Mouse (Mus musculus) heart, adult 18-20 months (tissue): ENCODE results near the gene Tsc1. TPM values are rescaled to one million over a fixed set of nuclear protein-coding genes. Genes with fewer than 3 reads are reported as not detected.

Experiments used
- DNase-seq, 2 experiments: peaks; one replicate each; pipeline ENCODE4 v3.0.0; 2021 to 2022; ENCODE audit warnings: mixed read lengths in 1 of 2
- total RNA-seq, 2 experiments: library from RNA; stranded (reverse); gene quantifications; 2 replicates each; pipeline ENCODE4 v1.2.3; 2021

Gene Tsc1
- total RNA-seq, 2 experiments from 2014 or later: 26.6 to 28.4 TPM

- no peak for DNase-seq
Measured at GRCm38 (mm10) chr2:28643081-28643480, 2.1 kb downstream of the Tsc1 start.

DNA sequence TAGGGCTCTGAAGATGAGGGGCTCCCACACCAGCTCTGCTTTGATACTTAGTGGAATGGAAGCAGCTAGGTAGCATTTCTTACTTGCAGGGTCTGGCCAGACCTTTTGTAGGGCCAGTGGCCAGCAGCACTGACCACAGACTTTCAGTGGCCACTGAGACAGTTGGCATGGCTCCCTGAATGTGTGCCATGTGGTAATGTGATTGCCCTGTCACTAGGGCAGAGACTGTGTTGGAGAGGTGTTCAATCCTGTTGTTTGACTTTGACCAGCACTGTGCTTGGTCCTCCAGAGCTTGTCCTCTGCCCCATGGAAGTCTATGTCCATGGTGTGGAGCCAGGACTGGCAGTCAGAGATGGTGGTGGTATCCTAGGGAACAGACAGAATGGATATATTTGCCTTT, 9.5 kb downstream of the Tsc1 start:
- peak; percentile 14 to 17 for DNase-seq

DNA sequence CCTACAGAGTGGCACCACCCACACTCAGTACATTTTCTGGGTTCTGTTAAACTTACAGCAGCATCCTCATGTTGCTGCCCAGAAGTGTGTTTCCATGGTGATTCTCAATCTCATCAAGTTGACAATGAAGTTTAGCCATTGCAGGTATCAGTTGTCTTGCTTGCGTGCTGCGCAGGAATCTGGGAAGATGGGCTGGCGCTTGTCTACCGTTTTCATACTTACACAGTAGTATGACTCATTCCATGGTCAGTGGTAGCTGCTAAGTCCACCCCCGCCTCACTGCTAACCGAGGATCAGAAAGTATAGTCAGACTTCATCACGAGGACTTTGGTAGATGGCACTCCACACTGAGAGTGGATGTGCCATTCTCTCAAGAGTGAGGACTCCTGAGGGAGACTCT, 12.3 kb downstream of the Tsc1 start:
- DNase-seq: no peak

DNA sequence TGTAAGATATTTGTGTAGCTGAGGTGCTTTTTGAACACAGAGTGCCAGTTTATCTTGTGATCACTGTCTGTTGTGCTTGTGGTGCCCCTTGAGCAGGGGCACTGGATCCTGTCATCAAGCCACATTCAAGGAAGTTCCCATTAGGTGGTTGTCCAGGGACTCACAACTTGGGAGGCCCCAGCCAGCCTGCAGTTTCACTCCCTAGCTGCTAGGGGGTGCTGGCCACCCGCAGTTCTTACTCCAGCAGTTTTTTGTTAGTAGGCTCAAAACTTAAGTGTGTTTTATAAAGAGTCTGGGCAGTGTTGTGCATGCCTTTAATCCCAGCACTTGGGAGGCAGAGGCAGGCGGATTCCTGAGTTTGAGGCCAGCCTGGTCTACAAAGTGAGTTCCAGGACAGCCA, 13.3 kb downstream of the Tsc1 start:
- peak in 1 of 2 experiments; percentile 13 for DNase-seq

DNA sequence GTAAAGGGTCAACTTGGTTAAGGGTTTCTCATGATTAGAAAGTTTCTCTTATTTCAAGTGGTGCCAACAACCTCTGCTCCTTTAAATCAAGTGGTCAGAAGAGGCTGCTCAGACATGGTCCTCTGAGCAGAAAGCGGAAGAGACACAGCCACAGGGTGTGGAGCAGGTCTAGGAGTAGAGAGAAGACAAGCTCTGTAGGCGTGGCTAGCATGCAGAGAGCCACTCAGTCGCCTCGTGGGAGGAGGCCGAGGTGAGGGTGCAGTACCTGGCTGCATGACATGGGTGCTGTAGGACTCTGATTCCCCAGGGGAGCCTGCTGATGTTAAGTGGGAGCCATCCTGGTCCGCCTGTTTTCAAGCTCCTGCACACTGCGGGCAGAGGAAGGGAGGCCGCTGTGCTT, 15.2 kb downstream of the Tsc1 start:
- DNase-seq: no peak

DNA sequence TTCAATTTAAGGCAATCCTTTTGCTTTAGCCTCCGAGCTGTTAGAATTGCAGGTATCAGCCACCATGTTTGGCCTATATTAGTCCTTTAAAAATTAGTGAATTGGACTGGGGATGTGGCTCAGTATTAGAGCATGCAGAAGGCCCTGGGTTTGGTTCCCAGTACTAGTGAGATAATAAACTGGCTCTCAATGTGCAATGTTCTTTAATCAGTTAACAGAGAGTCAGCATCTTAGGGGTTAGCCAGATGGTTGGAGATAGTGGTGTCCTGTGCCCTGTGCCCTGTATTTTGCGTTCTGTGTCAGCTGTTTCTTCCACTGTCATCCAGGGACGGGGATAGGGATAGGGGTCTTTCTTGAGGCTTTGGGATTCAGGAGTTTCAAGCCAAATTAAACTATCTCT, 21.9 kb downstream of the Tsc1 start:
- no peak for DNase-seq

- DNase-seq: no peak
Measured at GRCm38 (mm10) chr2:28665818-28666217, 24.8 kb downstream of the Tsc1 start.

GRCm38 (mm10) chr2:28671438-28671837, 30.4 kb downstream of the Tsc1 start:
- DNase-seq: no peak

DNA sequence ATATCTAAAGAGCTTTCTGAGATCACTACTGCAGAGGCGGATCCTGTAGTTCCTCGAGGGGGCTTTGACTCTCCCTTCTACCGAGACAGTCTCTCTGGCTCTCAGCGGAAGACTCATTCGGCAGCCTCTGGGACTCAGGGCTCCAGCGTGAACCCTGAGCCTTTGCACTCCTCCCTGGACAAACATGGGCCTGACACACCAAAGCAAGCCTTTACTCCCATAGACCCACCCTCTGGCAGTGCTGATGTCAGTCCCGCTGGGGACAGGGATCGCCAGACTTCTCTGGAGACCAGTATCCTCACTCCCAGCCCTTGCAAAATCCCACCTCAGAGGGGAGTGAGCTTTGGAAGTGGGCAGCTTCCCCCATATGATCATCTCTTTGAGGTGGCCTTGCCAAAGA, 35.0 kb downstream of the Tsc1 start:
- DNase-seq: no peak

GRCm38 (mm10) chr2:28680710-28681109, 39.7 kb downstream of the Tsc1 start:
- peak in 1 of 2 experiments; percentile 59 for DNase-seq

DNA sequence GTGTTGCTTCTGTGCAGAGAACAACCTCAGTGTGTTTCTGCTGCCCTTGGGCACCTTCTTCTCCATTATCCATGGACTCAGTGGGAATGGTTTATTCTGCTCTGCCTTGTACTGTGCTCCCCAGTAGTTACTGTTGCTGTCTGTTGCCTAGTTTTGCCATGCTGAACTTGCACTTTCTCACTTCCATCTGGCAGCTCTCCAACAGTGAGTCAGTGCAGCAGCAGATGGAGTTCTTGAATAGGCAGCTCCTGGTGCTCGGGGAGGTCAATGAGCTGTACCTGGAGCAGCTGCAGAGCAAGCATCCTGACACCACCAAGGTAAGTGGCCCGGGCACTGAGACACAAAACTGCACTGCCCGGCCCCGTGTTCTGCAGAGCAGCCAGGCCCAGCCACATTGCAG, 40.7 kb downstream of the Tsc1 start:
- peak; percentile 44 to 60 for DNase-seq

GRCm38 (mm10) chr2:28685895-28686294, 44.9 kb downstream of the Tsc1 start:
- no peak for DNase-seq

DNA sequence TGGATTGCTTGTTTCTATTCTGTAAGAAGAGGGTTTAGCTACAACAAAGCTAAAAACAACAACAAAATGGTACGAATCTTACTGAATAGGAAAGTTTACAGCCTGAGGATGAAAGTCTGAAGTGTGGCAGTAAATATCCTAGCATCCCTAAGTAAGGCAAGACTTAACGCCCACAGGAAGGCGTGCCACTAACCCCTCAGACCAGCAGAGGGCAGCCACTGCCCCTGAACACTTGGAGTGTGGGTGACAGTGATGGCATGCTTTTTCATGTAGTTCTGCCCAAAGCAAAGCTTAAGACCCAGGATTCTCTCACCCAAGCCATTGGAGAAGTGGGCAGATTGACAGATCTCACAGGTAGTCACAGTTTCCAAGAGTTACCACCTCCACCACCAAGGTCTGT, 47.4 kb downstream of the Tsc1 start:
- no peak for DNase-seq

- DNase-seq: no peak
Measured at GRCm38 (mm10) chr2:28692692-28693091, 51.7 kb downstream of the Tsc1 start.

DNA sequence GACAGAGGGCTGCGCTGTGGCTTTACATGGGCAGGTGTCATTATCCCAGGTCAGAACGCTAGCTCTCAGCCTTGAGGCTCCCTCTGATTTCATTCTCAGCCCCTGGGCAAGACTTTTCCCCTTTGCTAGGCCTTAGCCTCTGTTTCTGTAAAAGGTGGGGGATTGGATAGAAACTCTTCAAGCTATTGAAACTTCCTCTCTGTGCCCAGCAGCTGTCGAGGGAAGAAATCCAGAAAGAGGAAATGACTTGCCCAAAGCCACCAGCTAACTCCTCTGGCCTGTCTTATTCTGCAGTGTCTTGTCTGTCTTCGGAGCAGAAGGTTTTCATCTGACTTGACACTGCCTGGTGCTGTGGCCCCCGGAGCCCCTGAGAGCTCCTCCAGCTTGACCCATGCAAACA, 57.5 kb downstream of the Tsc1 start:
- DNase-seq: peak in 1 of 2 experiments; percentile 29

DNA sequence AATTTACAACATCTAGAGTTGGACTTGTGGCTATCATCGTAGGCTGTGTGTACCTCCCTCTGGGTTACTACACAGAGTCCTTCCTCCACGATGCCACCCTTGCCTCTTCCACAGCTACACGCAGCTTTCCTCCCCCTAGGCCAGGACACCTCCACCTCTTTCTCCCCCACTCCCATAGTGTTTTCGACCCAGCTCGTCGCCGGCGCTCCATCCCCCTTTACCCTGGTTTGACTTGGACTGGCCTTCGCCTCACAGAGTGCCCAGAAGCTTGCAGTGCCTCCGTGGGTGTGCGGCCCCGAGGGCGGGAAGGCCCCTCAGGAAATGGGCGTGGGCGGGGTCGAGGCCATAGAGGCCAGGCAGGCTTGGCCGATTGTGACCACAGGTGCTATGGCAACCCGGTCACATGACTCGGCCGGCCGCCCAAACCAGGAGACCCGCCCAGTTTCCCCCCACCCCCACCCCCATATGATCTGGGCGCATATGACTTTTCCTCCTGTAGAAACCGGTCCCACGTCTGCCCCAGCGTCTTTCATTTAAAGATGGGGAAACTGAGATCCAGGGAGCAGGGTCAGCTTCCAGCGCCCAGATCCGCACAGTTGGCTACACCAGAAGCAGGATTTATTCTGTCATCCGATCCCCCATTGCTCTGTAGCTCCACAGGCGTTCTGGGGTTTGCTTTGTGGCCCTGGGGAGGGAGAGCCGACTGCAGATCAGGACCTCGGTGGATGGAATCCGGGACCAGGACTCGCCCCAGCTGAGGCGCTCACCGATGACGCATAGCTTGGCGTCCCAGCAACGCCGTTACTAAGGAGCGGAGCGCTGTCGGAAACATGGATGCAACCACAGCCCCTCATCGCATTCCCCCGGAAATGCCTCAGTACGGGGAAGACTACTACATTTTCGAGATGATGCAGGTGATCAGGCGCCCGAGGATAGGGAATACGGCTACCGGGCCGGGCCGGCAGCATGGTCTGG, 58.6 kb downstream of the Tsc1 start, which contains the start of the genes Spaca9 and Ak8:
Gene Spaca9 (minus strand): TSS at position 367 of the 975 bp plus-strand sequence.
Gene Ak8 (plus strand): TSS at position 804 of the 975 bp plus-strand sequence.
- peak; percentile 75 to 82 for DNase-seq

- DNase-seq: no peak
Measured at GRCm38 (mm10) chr2:28701646-28702262, 60.7 kb downstream of the Tsc1 start.

DNA sequence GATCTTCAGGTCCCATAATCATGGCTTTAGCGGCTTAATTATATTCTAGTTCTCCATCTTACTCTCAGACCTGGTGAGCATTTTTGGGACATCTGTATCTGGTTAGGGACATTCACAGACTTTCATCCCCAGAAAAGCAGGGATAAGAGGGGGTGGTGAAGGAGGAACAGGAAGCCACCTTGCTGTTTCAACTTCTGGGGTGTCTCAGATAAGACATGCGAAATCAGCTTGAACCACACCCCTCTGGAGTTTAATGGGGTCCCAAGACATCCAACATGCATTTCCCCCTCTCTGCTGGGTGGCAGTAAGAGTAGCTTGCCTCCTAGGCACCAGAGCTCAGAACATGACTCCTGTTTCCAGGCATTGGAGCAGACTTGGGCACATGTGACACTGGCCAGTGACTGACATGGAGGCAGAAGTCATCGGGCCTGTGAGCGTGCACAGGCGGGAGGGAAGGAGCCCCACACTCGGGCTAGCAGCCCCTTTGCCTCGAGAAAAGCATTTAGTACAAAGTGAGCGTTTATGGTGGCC, 65.1 kb downstream of the Tsc1 start:
- no peak for DNase-seq

- DNase-seq: no peak
Measured at GRCm38 (mm10) chr2:28706787-28707186, 65.8 kb downstream of the Tsc1 start.

GRCm38 (mm10) chr2:28713036-28713435, 72.0 kb downstream of the Tsc1 start:
- no peak for DNase-seq

GRCm38 (mm10) chr2:28722419-28722818, 81.4 kb downstream of the Tsc1 start:
- DNase-seq: no peak

- DNase-seq: no peak
Measured at GRCm38 (mm10) chr2:28723912-28724311, 82.9 kb downstream of the Tsc1 start.

- no peak for DNase-seq
Measured at GRCm38 (mm10) chr2:28727786-28728404, 86.9 kb downstream of the Tsc1 start.
